Mouse (Mus musculus) mature B cell (primary cell): ENCODE results near the gene Atic.

Source experiments
- in situ Hi-C: fragments of 300-500 bp; cut with MboI; formaldehyde crosslinking; loops from 2 replicates; pipeline ENCODE4 v1.14.3; 2019

Atic gene

DNA sequence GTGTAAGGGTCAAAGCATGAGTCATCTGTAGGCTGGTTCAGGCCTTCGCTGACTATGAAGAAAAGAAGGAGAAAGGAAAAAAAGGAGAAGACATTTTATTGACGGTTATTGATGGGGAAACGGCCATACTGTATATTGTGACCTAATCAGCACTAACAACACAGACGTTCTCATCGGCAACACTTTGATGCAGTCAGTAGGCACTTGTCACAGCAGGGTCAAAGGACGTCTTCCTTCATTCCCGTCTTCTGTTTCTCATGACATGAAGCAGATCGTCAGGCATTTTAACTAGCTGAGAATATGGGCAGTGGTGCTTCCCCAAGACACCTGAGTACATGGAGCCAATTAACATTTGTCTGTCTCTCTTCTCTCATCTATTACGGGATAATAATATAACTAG is 36.2 kb downstream of the Atic start:
- in situ Hi-C loops, result no loop called here

DNA sequence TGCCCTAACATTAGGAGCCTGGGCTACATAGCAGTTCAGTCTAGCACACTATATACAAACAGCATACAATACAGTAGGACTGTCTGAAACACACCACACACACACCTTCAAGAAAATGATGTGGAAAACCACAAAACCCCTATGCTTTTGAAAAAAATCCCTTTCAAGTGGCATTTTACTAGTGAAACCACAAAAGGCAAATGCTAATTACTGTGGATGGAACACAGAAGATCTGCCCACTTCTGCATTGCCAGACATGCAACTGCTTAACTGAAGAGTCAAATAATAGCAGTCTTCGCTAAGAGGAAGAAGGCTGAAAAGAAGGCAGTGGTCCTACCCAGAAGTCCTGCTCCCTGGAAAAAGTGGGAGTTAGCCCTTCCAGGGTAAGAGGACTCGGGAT is 37.3 kb downstream of the Atic start:
- in situ Hi-C loops, result no loop called here

DNA sequence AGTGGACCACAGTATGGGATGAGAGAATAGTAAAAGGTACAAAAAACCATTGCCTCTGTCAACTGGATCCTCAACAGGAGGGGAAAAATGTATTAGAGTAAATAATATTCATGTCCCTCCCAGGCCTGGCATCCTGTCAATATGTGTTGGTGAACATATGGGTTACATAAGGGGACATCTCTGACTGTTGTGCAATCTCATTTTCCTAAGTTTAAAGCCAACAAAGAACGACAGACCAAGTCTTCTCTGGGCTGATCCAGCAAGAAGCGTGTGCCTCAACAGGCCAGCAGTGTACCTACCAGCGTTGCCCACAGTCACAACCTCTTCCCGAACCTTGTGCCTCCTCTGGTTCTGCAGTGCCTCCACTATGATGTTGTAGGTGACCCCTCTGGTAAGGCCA is 38.4 kb downstream of the Atic start:
- in situ Hi-C loops, result no loop called here

DNA sequence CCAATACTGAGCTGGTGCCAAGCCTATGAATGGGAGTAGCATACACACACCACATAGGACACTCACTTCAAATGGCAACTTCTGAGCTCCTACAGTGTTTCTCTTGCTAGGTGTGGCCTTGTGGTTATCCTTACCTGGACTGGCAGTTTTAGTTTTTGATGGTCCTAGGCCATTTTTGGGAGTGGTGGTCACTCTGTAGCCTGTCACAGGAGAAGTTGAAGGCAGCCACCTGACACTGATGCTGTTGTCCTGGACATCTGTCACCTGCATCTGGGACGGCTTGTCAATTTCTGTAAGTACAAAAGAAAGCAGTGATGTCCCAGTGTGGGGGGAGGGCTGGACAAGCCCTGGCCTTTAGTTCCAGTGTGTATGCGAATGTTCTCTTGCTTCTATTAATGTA is 48.8 kb downstream of the Atic start:
- in situ Hi-C loops, result no loop called here

DNA sequence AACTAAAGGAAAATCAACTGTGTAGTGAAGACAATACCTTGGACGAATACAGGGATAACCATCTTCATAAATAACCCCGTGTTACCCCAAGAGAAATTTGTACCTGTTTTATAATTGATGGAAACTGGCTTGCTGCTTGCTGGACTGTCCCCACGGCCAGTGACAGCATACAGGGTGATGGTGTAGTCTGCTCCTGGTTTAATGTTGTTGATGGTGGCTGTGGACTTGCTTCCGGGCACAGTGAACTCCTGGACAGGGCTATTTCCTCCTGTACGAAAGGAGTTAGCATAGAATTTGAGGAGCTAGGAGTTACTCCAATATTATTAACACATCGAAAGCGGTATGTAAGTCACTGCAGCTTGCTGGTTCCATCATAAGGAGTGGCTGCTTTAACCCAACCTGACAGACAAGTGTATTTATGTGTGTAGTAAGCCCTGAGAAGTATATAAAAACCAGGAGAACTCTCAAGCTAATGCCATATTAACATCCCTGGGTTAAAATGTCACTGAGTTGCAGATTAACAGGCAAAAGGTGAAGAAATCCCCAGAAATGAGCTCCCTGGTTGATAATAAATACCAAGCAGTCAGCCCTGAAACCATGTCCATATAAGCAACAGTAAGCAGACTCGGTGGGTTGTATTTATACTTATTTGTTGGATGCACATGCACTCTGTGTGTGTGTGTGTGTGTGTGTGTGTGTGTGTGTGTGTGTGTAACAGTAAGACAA is 49.8 kb downstream of the Atic start:
- in situ Hi-C loops, result no loop called here

DNA sequence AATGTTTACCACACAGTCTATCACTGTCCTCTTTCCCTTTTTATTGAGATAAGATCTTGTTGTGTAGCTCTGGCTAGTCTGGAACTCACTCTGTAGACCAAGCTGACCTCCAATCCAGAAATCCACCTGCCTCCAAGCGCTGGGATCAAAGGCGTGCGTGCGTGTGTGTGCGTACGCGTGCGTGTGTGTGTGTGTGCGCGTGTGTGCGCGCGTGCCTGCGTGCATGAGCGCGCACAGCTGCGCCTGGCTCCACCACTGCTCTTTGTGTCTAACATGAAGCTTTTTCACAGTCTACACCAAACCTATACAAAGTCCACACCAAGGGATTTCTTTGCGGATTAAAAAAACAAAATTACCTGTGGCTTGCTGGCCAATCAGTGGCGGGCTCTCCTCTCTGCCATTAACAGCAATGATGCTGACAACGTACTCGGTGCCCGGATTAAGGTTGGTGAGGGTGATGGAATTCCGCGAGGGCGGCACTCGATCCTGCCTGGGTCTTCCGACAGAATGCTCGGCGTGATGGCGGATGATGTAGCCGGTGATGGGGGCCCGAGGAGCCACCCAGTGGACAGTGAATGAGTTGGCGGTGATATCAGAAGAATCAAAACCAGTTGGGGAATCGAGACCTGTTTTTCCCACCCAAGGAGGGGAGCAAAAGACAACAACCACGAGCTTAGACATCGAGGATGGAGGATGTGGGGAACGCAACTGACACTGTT is 52.3 kb downstream of the Atic start:
- in situ Hi-C loops, result no loop called here

DNA sequence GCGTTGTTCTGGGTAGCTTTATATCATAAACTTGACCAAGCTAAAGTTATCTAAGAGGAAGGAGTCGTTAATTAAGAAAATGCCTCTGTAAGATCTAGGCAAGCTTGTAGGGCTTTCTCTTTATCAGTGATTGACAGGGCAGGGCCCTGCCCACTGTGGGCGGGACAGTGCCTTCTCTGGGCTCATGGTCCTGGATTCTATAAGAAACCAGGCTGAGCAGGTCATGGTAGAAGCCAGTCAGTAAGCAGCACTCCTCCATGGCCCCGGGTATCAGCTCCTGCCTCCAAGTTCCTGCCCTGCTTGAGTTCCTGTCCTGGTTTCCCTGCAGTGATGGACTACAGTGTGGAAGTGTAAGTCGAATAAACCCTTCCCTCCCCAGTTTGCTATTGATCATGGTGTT is 53.0 kb downstream of the Atic start:
- in situ Hi-C loops, result no loop called here

DNA sequence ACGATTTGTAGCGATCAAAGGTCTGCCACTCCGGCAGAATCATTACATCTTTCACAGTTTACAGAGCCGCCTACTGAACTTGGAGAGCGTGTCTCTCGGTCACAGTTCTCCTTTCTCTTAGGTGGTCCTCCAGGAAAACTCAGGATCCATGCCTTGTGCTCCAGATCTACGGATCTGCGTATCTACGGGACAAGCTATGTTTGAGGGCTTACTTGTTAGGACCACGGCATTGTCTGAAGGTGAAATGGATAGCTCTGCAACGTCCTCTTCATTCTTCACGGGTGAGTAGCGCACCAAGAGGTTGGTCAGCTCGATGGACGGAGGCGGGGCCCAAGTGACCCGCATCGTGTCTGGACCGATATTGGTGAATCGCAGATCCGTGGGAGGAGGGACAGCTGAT is 55.3 kb downstream of the Atic start:
- in situ Hi-C loops, result no loop called here

DNA sequence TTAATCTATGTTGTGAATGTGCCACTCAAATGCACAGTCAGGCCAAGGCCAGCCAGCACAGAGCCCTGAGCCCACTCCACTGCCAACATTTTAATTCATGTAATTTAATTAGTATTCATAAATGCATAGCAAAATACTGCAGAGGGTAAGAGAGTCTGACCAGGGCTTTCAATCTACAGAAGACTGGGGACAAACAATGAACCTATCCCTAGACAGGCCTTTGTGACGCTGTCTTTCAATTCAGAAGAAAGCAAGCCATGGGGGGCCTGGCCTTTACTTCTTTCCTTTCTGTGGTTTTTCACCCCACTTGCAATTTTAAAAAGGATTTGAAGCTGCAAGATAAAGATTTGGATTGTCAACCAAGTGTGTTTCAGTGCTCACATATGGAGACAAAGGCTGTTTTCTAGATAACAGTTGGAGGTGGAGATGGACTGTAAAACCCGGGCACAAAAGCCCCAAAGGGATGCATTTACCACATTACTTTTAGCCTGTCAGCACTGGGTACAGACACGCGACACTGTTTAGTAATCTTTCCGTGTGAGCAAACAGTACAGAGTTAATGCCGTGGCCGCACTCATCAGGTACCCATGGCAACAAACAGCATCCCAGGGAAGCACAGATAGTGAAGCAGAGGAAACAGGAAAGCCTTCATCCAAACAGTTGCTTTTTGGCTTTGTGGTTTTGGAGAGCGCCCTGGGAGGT is 57.7 kb downstream of the Atic start:
- in situ Hi-C loops, result no loop called here

DNA sequence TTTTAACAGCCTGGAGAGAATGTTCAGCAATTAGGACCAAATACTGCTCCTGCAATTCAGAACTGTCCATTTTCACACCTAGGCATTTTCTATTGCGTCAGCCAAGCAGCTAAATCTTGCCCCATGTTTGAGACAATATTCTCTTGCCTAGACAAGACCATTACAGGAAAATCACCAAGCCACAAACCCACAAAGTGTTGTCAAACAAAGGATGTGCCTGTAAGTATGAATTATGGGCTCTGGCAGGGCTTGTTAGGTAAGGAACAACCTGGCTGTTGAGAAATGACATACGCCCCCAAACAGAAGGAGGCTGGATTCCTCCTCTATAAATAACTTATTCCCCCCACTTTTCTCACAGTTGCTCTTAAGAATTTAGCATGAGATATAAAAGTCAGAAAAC is 64.6 kb downstream of the Atic start:
- in situ Hi-C loops, result no loop called here

DNA sequence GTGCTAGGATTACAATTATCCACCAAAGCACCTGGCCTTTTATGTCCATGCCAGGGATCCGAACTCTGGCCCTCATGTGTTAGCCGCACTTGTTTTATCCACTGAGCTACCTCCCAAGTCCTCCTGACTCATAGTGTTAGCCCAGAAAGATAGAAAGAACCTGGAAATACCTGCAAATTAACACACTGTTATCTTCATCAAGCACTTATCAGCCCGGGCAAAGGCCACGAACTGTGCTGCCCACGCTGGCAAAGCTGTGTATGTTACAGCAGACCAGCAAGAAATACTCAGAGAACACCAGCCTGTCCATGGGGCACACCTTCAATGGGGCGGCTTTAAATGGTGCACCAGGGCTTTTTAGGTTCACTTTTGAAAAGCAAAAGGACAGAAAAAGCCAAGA is 66.7 kb downstream of the Atic start:
- in situ Hi-C loops, result no loop called here
